Mouse (Mus musculus) G1E (cell line): Measurements from ENCODE around the gene Ccar1. TPM values are rescaled to one million over a fixed set of nuclear protein-coding genes. Genes with fewer than 3 reads are reported as not detected.

Source experiments
- ATAC-seq: 2 replicates; pipeline ENCODE4 v1.8.0; 2016; ENCODE audit warnings: mild to moderate bottlenecking; ENCODE audit not compliant: insufficient number of reproducible peaks, poor library complexity, low FRiP score, severe bottlenecking; ENCODE audit errors: extremely low read depth
- DNase-seq: peaks from one replicate; pipeline ENCODE4 v3.0.0; 2012; ENCODE audit warnings: low spot score
- H3K27me3 ChIP-seq: 2 replicates; pipeline ENCODE4 v1.6.1; 2012; ENCODE audit warnings: mild to moderate bottlenecking, low read length, inconsistent platforms; ENCODE audit not compliant: insufficient read depth
- H3K36me3 ChIP-seq: replicated peaks from 2 replicates; pipeline ENCODE3; 2012; ENCODE audit warnings: mild to moderate bottlenecking, inconsistent platforms
- H3K4me1 ChIP-seq: 2 replicates; pipeline ENCODE4 v1.6.1; 2012; ENCODE audit warnings: low read depth, low read length, inconsistent platforms, mixed read lengths; ENCODE audit not compliant: insufficient read depth
- H3K4me3 ChIP-seq: 2 replicates; pipeline ENCODE4 v1.5.1; 2012; ENCODE audit warnings: low read depth, mild to moderate bottlenecking, inconsistent platforms, low read length, moderate library complexity, mixed read lengths
- H3K9me3 ChIP-seq: replicated peaks from 2 replicates; pipeline ENCODE4 v1.6.1; 2012; ENCODE audit warnings: inconsistent platforms
- CTCF ChIP-seq: IDR thresholded peaks from 2 replicates; pipeline ENCODE4 v1.5.1; 2012; ENCODE audit warnings: low read depth, low read length, inconsistent platforms, mixed read lengths
- GATA1 ChIP-seq: IDR thresholded peaks from 2 replicates; pipeline ENCODE4 v1.6.1; 2012; ENCODE audit warnings: borderline replicate concordance, low read length, inconsistent platforms, mixed read lengths
- GATA2 ChIP-seq: IDR thresholded peaks from 2 replicates; pipeline ENCODE4 v1.6.1; 2012; ENCODE audit warnings: low read depth, low read length, inconsistent platforms, borderline replicate concordance
- POLR2AphosphoS5 ChIP-seq: IDR thresholded peaks from 2 replicates; pipeline ENCODE4 v1.6.1; 2012; ENCODE audit warnings: low read depth, low read length, inconsistent platforms; ENCODE audit not compliant: insufficient replicate concordance
- TAL1 ChIP-seq: conservative IDR thresholded peaks from 2 replicates; pipeline ENCODE4 v1.6.1; 2012; ENCODE audit warnings: low read depth, low read length, inconsistent platforms, mixed read lengths
- polyA plus RNA-seq: library from polyadenylated mRNA; stranded (reverse); fragments of >175 nt; gene quantifications from 2 replicates; pipeline ENCODE4 v1.2.3, GENCODE M21; 2012
- total RNA-seq, 2 experiments: library from RNA; stranded (forward) in 1 of 2; stranded (reverse) in 1 of 2; fragments of 200-1000 nt in 1 of 2; fragments of >200 nt in 1 of 2; fragmentation: Nextera tagmentation in 1 of 2; gene quantifications; 2 replicates each; pipeline ENCODE4 v1.2.3; 2014 to 2017

Ccar1 gene
- total and polyA plus RNA-seq, 3 experiments = 8.7 to 186 (median 75.1) TPM

- H3K27me3 ChIP-seq = no peaks in the 10 kb centered on the region
- ATAC-seq = no peak
- H3K4me1 ChIP-seq = no peaks in the 10 kb centered on the region
- TF ChIP-seq TAL1 = no peak
- no peak for TF ChIP-seq POLR2AphosphoS5
- TF ChIP-seq CTCF = no peak
- no peak for DNase-seq
- H3K4me3 ChIP-seq = no peak overlapping the region
- H3K36me3 ChIP-seq = no peaks in the 10 kb centered on the region
- H3K9me3 ChIP-seq = no peaks in the 10 kb centered on the region
Measured at GRCm38 (mm10) chr10:62703579-62703978, 88.5 kb downstream of the Ccar1 start.

DNA sequence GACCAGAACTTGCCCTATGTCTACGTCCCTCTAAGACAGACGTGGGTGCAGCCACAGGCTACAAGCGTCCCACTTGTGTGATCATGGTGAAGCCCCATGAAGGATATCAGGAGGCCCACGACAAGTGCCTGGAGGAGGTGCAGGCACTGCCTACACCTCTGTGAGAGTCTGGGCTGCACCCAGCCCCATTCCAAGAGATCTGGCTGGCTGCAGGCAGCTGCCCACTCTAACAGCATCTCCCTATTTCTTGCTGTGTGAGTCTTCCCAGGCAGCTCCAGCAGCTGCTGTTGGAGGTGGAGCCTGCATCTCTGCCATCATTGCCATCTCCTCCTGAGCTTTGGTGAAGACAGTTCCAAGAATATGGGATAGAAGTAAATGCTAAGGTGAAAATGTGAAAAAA, 89.7 kb downstream of the Ccar1 start:
- DNase-seq = no peak
- Histone ChIP-seq H3K9me3 (no peaks in the 10 kb centered on the region), H3K4me1 (no peaks in the 10 kb centered on the region), H3K4me3 (no peak overlapping the region), H3K36me3 (no peaks in the 10 kb centered on the region), H3K27me3 (no peaks in the 10 kb centered on the region)
- no peak for ATAC-seq
- TF ChIP-seq TAL1 = no peak
- TF ChIP-seq POLR2AphosphoS5 = no peak
- no peak for TF ChIP-seq GATA1
- TF ChIP-seq CTCF = no peak
- TF ChIP-seq GATA2 = no peak

Other genes with a start within 250 kb of the Ccar1 start
- gene Kif1bp, start 213.8 kb downstream of the Ccar1 start, total RNA-seq (2014; fragmentation: Nextera tagmentation) = 51.4 and 51.5 TPM in 2 replicates
- gene Kif1bp, start 213.8 kb downstream of the Ccar1 start, total RNA-seq (2017) = 60.1 and 60.9 TPM in 2 replicates
- gene Kif1bp, start 213.8 kb downstream of the Ccar1 start, polyA plus RNA-seq = 10.9 and 14.9 TPM in 2 replicates
- 77.7 and 85.9 TPM in 2 replicates for gene Ddx21, start 190.0 kb downstream of the Ccar1 start, total RNA-seq (2014; fragmentation: Nextera tagmentation)
- 66.7 and 81.1 TPM in 2 replicates for gene Ddx21, start 190.0 kb downstream of the Ccar1 start, total RNA-seq (2017)
- gene Ddx21, start 190.0 kb downstream of the Ccar1 start, polyA plus RNA-seq = 68.0 and 74.3 TPM in 2 replicates
- gene Ddx50, start 141.1 kb downstream of the Ccar1 start, total RNA-seq (2014; fragmentation: Nextera tagmentation) = 67.5 and 76.6 TPM in 2 replicates
- 54.3 and 58.0 TPM in 2 replicates for gene Ddx50, start 141.1 kb downstream of the Ccar1 start, total RNA-seq (2017)
- 34.5 and 35.4 TPM in 2 replicates for gene Ddx50, start 141.1 kb downstream of the Ccar1 start, polyA plus RNA-seq
- 0.78 TPM in 1 of 2 replicates, not detected in the other for gene Stox1, start 66.2 kb downstream of the Ccar1 start, total RNA-seq (2014; fragmentation: Nextera tagmentation)
- 0.16 TPM in 1 of 2 replicates, not detected in the other for gene Stox1, start 66.2 kb downstream of the Ccar1 start, total RNA-seq (2017)
- not detected in 2 replicates for gene Stox1, start 66.2 kb downstream of the Ccar1 start, polyA plus RNA-seq
- gene Tet1, start 116.7 kb upstream of the Ccar1 start, total RNA-seq (2014; fragmentation: Nextera tagmentation) = not detected in 2 replicates
- gene Tet1, start 116.7 kb upstream of the Ccar1 start, total RNA-seq (2017) = 0.29 and 0.44 TPM in 2 replicates
- gene Tet1, start 116.7 kb upstream of the Ccar1 start, polyA plus RNA-seq = not detected in 2 replicates
- 14.0 and 14.7 TPM in 2 replicates for gene Slc25a16, start 128.3 kb upstream of the Ccar1 start, total RNA-seq (2014; fragmentation: Nextera tagmentation)
- 12.1 and 14.2 TPM in 2 replicates for gene Slc25a16, start 128.3 kb upstream of the Ccar1 start, total RNA-seq (2017)
- 7.2 and 9.7 TPM in 2 replicates for gene Slc25a16, start 128.3 kb upstream of the Ccar1 start, polyA plus RNA-seq
- gene Dna2, start 154.7 kb upstream of the Ccar1 start, total RNA-seq (2014; fragmentation: Nextera tagmentation) = 21.3 and 25.4 TPM in 2 replicates
- 21.4 and 24.5 TPM in 2 replicates for gene Dna2, start 154.7 kb upstream of the Ccar1 start, total RNA-seq (2017)
- 8.0 and 9.6 TPM in 2 replicates for gene Dna2, start 154.7 kb upstream of the Ccar1 start, polyA plus RNA-seq
- 4.7 and 6.5 TPM in 2 replicates for gene Rufy2, start 187.9 kb upstream of the Ccar1 start, total RNA-seq (2014; fragmentation: Nextera tagmentation)
- gene Rufy2, start 187.9 kb upstream of the Ccar1 start, total RNA-seq (2017) = 5.8 and 5.9 TPM in 2 replicates
- 0.47 and 0.57 TPM in 2 replicates for gene Rufy2, start 187.9 kb upstream of the Ccar1 start, polyA plus RNA-seq
- gene Hnrnph3, start 231.9 kb upstream of the Ccar1 start, total RNA-seq (2014; fragmentation: Nextera tagmentation) = 12.2 and 26.2 TPM in 2 replicates
- gene Hnrnph3, start 231.9 kb upstream of the Ccar1 start, total RNA-seq (2017) = 16.9 and 28.8 TPM in 2 replicates
- 7.3 and 7.8 TPM in 2 replicates for gene Hnrnph3, start 231.9 kb upstream of the Ccar1 start, polyA plus RNA-seq
- not detected in 2 replicates for gene Pbld2, start 232.0 kb upstream of the Ccar1 start, total RNA-seq (2014; fragmentation: Nextera tagmentation)
- 0.23 TPM in 1 of 2 replicates, not detected in the other for gene Pbld2, start 232.0 kb upstream of the Ccar1 start, total RNA-seq (2017)
- not detected in 2 replicates for gene Pbld2, start 232.0 kb upstream of the Ccar1 start, polyA plus RNA-seq